Mouse (Mus musculus): ENCODE data around the gene Mecom. TPM values are rescaled to one million over a fixed set of nuclear protein-coding genes. Genes with fewer than 3 reads are reported as not detected.

Mecom gene
- polyA plus RNA-seq, 1 experiment = 4.3 TPM

DNA sequence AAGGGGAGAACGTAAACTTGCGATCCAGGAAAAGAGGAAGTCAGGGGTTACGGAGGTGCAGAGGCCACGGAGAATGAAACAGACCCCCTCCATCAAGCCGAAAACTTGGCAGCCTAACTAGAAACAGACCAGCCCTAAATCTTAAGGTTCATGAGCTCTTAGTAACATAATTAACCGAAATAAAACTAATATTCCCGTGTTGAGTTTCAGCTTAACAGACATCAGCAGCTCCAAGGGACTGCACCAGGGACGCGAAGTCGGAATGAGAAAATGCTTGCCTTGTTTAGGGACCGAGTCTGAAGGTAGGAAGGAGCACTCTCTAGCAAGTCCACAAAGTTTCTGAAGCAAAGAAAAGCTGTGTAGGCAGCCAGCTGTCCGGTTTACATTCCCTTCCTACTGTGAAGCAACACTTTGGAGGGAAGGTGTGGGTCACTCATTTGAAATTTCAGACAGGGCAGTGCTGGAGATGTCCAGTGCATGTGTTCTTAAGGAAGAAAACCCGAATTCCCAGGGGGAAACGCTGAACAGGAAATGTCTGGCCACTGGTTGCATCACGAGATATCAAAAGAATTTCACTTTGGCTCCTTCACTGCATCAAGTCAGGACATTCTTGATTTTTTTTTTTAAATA lies 442.5 kb downstream of the Mecom start:
- 47% methylated on average over 15 of the region's 15 CpGs for WGBS
- no peak for TF ChIP-seq POLR2A (IDR thresholded peaks at IDR 0.05; ENCODE audit: borderline replicate concordance, insufficient read depth, low read length)
- no peak for TF ChIP-seq CTCF (IDR thresholded peaks at IDR 0.05; ENCODE audit: borderline replicate concordance, insufficient read depth, low read depth, low read length)
- no peak overlapping the region for H3K27ac ChIP-seq (ENCODE audit: insufficient read depth, low read length)
- no peaks in the 10 kb centered on the region for H3K4me1 ChIP-seq (ENCODE audit: control insufficient read depth, insufficient read depth, low read length)
- no peaks in the 10 kb centered on the region for H3K27me3 ChIP-seq (ENCODE audit: control insufficient read depth, insufficient read depth, low read length)
- no peak overlapping the region for H3K4me3 ChIP-seq (replicated peaks; ENCODE audit: insufficient read depth, low read depth, low read length)
- DNase-seq = no peak

DNA sequence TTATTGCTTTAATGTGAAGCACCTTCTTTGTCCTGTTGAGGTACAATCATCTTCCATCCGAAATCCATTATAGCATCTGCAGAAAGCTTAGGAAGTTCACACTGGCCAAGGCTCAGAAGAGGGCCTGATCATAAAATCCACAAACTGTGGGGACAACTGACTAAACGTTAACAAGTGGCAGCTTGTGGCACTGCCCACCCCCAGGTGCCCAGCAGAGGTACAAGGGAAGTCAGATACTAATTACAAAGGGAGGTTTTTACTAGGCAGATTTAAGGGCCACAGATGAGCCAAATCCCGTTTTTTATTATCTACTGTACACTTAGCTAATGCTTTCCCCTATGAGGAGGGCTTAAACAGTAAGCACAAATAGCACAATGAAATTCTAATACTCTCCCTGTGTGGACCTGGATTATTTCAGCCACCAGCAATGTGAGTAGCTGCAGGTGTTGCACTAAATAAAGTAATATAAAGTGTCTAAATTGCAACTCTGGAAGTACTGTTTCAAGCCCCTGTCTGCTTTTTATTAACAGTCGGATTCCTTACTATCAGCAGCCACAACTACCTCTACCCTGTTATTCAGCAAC lies 443.2 kb downstream of the Mecom start:
- 70% methylated on average over 4 of the region's 4 CpGs for WGBS
- no peak for DNase-seq
- H3K4me1 ChIP-seq (ENCODE audit: control insufficient read depth, insufficient read depth, low read length) = no peaks in the 10 kb centered on the region
- no peak for TF ChIP-seq CTCF (IDR thresholded peaks at IDR 0.05; ENCODE audit: borderline replicate concordance, insufficient read depth, low read depth, low read length)
- no peak for TF ChIP-seq POLR2A (IDR thresholded peaks at IDR 0.05; ENCODE audit: borderline replicate concordance, insufficient read depth, low read length)
- no peaks in the 10 kb centered on the region for H3K27me3 ChIP-seq (ENCODE audit: control insufficient read depth, insufficient read depth, low read length)
- no peak overlapping the region for H3K27ac ChIP-seq (ENCODE audit: insufficient read depth, low read length)
- no peak overlapping the region for H3K4me3 ChIP-seq (replicated peaks; ENCODE audit: insufficient read depth, low read depth, low read length)

DNA sequence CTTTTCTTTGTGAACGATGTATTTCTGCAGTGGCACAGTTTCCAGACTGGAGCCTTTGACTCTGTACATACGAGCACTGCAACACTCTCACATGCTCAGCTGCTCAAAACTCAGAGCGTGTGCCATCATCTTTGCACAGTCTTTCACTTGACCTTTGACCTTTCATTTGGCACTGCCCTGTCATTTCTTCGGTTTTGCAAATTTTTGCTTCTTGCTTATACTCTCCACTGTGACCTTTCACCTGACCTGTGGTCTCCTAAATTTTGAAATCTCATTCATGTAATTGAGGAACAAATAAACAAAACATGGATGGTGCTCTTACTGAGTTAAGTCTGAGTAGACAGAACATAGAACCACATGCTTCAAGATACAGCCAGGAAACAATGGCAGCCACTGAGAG lies 446.7 kb downstream of the Mecom start:
- DNase-seq = no peak
- no peaks in the 10 kb centered on the region for H3K27me3 ChIP-seq (ENCODE audit: control insufficient read depth, insufficient read depth, low read length)
- no peak overlapping the region for H3K4me3 ChIP-seq (replicated peaks; ENCODE audit: insufficient read depth, low read depth, low read length)
- TF ChIP-seq POLR2A (IDR thresholded peaks at IDR 0.05; ENCODE audit: borderline replicate concordance, insufficient read depth, low read length) (no peak), CTCF (IDR thresholded peaks at IDR 0.05; ENCODE audit: borderline replicate concordance, insufficient read depth, low read depth, low read length) (no peak)
- no peak overlapping the region for H3K27ac ChIP-seq (ENCODE audit: insufficient read depth, low read length)
- no peaks in the 10 kb centered on the region for H3K4me1 ChIP-seq (ENCODE audit: control insufficient read depth, insufficient read depth, low read length)
- 71% methylated on average over 4 of the region's 4 CpGs for WGBS

DNA sequence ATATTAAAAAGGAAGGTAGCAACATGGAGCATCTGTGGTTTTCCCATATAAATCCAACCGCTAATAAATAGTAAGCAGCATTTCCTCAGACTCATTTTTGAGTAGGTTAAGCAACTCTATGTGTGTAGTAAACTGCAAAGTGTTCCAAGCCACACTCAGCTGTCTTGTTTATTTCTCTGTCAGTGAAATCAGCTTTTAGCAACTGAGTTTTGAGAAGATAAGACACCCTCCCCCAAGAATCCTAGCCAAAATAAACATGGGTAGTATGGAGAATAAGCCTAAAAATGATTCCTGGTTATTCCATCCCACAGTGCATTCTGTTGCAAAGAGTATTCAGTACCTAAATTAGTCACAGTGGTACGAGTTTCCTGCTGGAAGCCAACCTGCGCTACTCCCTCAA lies 450.1 kb downstream of the Mecom start:
- H3K27ac ChIP-seq (ENCODE audit: insufficient read depth, low read length) = no peak overlapping the region
- H3K27me3 ChIP-seq (ENCODE audit: control insufficient read depth, insufficient read depth, low read length) = no peaks in the 10 kb centered on the region
- no peak for DNase-seq
- TF ChIP-seq POLR2A (IDR thresholded peaks at IDR 0.05; ENCODE audit: borderline replicate concordance, insufficient read depth, low read length) (no peak), CTCF (IDR thresholded peaks at IDR 0.05; ENCODE audit: borderline replicate concordance, insufficient read depth, low read depth, low read length) (no peak)
- H3K4me1 ChIP-seq (ENCODE audit: control insufficient read depth, insufficient read depth, low read length) = no peaks in the 10 kb centered on the region
- 90% methylated on average over 3 of the region's 3 CpGs for WGBS
- no peak overlapping the region for H3K4me3 ChIP-seq (replicated peaks; ENCODE audit: insufficient read depth, low read depth, low read length)

DNA sequence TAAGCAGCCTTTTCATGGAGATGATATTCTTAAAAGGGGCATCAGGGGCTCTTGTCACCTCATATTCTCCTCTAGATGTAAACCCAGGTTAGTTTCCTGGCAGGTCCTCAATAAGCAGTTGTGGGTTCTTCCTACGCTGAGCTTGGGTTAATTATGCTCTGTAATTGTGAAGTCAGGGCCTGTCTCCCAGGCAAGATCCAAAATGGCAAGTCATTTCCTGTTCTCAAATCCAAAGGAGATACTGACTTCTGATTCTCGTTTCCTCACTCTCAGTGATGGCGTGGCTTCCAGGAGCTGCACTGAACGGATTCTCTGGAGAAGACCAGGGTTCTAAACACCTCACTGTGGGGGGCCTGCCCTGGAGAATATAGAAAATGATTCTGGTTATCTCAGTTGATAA lies 450.7 kb downstream of the Mecom start:
- 63% methylated on average over 4 of the region's 4 CpGs for WGBS
- DNase-seq = no peak
- H3K4me1 ChIP-seq (ENCODE audit: control insufficient read depth, insufficient read depth, low read length) = no peaks in the 10 kb centered on the region
- H3K27me3 ChIP-seq (ENCODE audit: control insufficient read depth, insufficient read depth, low read length) = no peaks in the 10 kb centered on the region
- no peak overlapping the region for H3K4me3 ChIP-seq (replicated peaks; ENCODE audit: insufficient read depth, low read depth, low read length)
- H3K27ac ChIP-seq (ENCODE audit: insufficient read depth, low read length) = no peak overlapping the region
- TF ChIP-seq CTCF (IDR thresholded peaks at IDR 0.05; ENCODE audit: borderline replicate concordance, insufficient read depth, low read depth, low read length) (no peak), POLR2A (IDR thresholded peaks at IDR 0.05; ENCODE audit: borderline replicate concordance, insufficient read depth, low read length) (no peak)

DNA sequence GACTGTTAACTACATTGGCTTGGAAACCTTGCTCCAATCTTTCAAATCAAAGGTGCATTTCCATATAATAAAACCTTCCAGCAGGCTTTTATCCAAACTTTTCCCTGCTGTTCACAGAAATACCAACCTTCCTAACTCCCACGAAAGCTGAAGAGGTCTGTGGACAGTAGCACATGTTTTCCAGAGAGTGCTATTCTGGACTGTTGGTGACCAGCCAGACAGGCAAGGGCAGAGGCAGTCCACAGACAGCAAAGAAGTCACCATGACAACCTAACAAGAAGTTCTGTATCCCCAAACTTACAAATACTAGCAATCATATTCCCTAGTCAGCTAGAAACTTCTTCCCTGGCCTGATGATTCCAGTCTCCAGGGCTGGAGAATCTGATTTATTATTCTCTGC lies 454.8 kb downstream of the Mecom start:
- H3K27me3 ChIP-seq (ENCODE audit: control insufficient read depth, insufficient read depth, low read length) = no peaks in the 10 kb centered on the region
- 19% methylated on average over 1 of the region's 1 CpGs for WGBS
- TF ChIP-seq POLR2A (IDR thresholded peaks at IDR 0.05; ENCODE audit: borderline replicate concordance, insufficient read depth, low read length) (no peak), CTCF (IDR thresholded peaks at IDR 0.05; ENCODE audit: borderline replicate concordance, insufficient read depth, low read depth, low read length) (no peak)
- H3K4me3 ChIP-seq (replicated peaks; ENCODE audit: insufficient read depth, low read depth, low read length) = no peak overlapping the region
- no peak overlapping the region for H3K27ac ChIP-seq (ENCODE audit: insufficient read depth, low read length)
- DNase-seq = no peak
- H3K4me1 ChIP-seq (ENCODE audit: control insufficient read depth, insufficient read depth, low read length) = no peaks in the 10 kb centered on the region

DNA sequence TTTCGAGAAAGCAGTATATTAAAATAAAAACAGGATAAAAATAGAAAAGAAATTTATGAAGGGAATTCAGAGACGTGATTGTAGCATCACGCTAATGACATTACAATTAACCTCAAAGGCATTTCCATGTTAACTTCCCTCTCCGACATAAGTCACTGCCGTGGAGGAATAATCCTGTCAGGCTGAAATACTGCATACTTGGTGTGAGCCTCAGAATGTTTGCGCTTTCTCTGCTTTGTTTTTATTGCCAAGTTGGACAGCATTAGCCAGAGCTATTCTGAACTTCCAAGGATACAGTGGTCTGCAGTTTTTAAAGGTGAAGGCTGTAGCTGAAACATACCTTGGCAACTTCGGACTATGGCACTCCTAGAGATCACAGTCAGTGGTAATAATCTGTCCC lies 455.3 kb downstream of the Mecom start:
- Histone ChIP-seq H3K27me3 (ENCODE audit: control insufficient read depth, insufficient read depth, low read length) (no peaks in the 10 kb centered on the region), H3K27ac (ENCODE audit: insufficient read depth, low read length) (no peak overlapping the region), H3K4me3 (replicated peaks; ENCODE audit: insufficient read depth, low read depth, low read length) (no peak overlapping the region), H3K4me1 (ENCODE audit: control insufficient read depth, insufficient read depth, low read length) (no peaks in the 10 kb centered on the region)
- no peak for DNase-seq
- TF ChIP-seq POLR2A (IDR thresholded peaks at IDR 0.05; ENCODE audit: borderline replicate concordance, insufficient read depth, low read length) (no peak), CTCF (IDR thresholded peaks at IDR 0.05; ENCODE audit: borderline replicate concordance, insufficient read depth, low read depth, low read length) (no peak)
- WGBS = 78% methylated on average over 7 of the region's 7 CpGs

DNA sequence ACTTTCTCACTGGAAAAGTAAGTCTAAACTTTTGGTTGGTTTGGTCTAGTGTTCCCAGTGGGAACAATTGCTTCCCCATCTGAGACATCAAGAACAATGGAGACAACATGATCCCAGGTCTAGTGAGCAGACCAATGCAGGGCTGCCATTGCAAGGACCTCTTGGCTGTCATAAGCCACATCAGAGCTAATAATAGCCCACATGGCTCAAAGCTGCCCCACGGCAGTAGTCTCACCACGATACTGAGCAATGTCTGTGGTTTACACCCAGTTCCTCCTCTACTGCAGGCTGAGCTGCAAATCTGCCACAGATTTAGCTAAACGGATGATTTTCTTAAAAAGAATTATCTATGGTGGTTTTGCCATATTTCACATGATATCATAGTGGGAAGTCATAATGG lies 455.9 kb downstream of the Mecom start:
- no peak for TF ChIP-seq CTCF (IDR thresholded peaks at IDR 0.05; ENCODE audit: borderline replicate concordance, insufficient read depth, low read depth, low read length)
- TF ChIP-seq POLR2A (IDR thresholded peaks at IDR 0.05; ENCODE audit: borderline replicate concordance, insufficient read depth, low read length) = no peak
- WGBS = 70% methylated on average over 3 of the region's 3 CpGs
- Histone ChIP-seq H3K4me1 (ENCODE audit: control insufficient read depth, insufficient read depth, low read length) (no peaks in the 10 kb centered on the region), H3K4me3 (replicated peaks; ENCODE audit: insufficient read depth, low read depth, low read length) (no peak overlapping the region), H3K27me3 (ENCODE audit: control insufficient read depth, insufficient read depth, low read length) (no peaks in the 10 kb centered on the region), H3K27ac (ENCODE audit: insufficient read depth, low read length) (no peak overlapping the region)
- DNase-seq = no peak
